Mouse (Mus musculus): Measurements from ENCODE around the gene Col25a1. TPM values are rescaled to one million over a fixed set of nuclear protein-coding genes. Genes with fewer than 3 reads are reported as not detected.

The Col25a1 gene
- polyA plus RNA-seq, 1 experiment from 2014 or later = 14.8 TPM

DNA sequence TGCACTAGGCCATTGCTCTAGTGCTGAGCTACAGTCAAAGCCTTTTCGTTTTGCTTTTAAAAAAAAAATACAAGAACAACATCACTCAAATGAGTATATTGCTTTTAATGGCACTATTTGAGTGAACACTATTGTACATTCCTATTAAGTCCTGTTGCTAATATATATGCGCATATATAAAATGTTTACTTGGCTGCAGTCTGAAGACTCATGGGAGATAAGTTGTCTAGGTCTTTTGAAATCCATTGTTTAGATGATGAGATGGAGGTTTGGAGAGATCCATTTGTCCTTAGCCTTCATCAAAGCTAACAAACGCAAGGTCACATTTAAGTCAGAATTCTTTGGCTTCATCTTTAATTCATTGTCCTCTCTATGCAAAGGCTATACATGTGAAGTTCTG, 157.9 kb downstream of the Col25a1 start:
- no peak for ATAC-seq (ENCODE audit: insufficient number of reproducible peaks, insufficient read depth, low FRiP score, low TSS enrichment, low read depth)
- 81% methylated on average over 3 of the region's 3 CpGs for WGBS

DNA sequence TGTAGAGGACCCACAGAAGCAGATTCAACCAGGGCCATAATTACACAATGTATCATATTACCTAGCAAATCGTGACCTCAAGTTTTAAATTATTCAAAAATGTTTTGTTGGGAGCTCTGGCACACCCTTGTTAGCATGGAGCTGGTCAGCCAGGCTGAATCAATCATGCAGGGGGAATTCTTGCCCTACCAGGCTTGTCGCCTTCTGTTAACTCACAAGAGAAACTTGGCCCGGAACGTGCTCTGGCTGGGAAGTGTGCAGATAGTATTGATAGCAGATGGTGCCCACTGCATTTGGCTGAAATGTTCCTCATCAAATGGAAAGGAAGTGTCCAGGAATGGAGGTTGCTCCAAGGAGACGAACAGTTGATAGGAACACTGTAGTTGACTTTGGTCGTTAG, 158.9 kb downstream of the Col25a1 start:
- Histone ChIP-seq H3K36me3 (no peaks in the 10 kb centered on the region), H3K4me3 (no peak overlapping the region), H3K27me3 (no peaks in the 10 kb centered on the region), H3K27ac (0 out of 2 replicates have a peak overlapping the region, but pooled peaks have one; percentile 23), H3K4me1 (peaks cover 14% of the 10 kb centered on the region), H3K9me3 (no peaks in the 10 kb centered on the region), H3K9ac (no peak overlapping the region), H3K4me2 (no peak overlapping the region)
- no peak for ATAC-seq (ENCODE audit: insufficient number of reproducible peaks, insufficient read depth, low FRiP score, low TSS enrichment, low read depth)
- WGBS = 31% methylated on average over 6 of the region's 6 CpGs

More for the DNA sequence above, 157.9 kb downstream of the Col25a1 start:
- peaks cover 14% of the 10 kb centered on the region for H3K4me1 ChIP-seq
- no peaks in the 10 kb centered on the region for H3K36me3 ChIP-seq
- H3K27ac ChIP-seq = no peak overlapping the region
- no peaks in the 10 kb centered on the region for H3K27me3 ChIP-seq
- H3K4me3 ChIP-seq = no peak overlapping the region
- H3K9me3 ChIP-seq = no peaks in the 10 kb centered on the region
- no peak overlapping the region for H3K9ac ChIP-seq
- H3K4me2 ChIP-seq = no peak overlapping the region

DNA sequence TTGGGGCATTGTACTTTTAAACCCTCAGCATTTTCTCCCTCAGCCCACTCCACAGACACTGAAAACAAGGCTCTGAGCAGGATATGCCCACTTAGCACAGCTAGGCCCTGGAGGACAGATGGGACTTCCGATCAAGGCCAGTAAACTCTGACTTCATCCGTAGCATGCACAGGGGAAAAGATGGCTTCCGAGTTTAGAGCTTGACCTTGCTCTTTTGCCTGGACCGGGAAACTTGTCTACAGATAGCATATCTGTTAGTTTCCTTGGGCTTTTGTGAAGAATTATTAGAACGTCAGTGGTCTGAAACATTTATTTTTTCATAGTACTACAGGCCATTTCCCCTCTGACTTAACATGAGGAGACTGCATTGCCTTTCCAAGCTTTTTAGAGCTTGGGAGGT, 159.4 kb downstream of the Col25a1 start:
- H3K27ac ChIP-seq = no peak overlapping the region
- no peak overlapping the region for H3K9ac ChIP-seq
- H3K36me3 ChIP-seq = no peaks in the 10 kb centered on the region
- H3K27me3 ChIP-seq = no peaks in the 10 kb centered on the region
- peaks cover 14% of the 10 kb centered on the region for H3K4me1 ChIP-seq
- WGBS = 91% methylated on average over 5 of the region's 5 CpGs
- no peak for ATAC-seq (ENCODE audit: insufficient number of reproducible peaks, insufficient read depth, low FRiP score, low TSS enrichment, low read depth)
- no peak overlapping the region for H3K4me3 ChIP-seq
- no peaks in the 10 kb centered on the region for H3K9me3 ChIP-seq
- no peak overlapping the region for H3K4me2 ChIP-seq

GRCm38 (mm10) chr3:130291926-130292325, 160.6 kb downstream of the Col25a1 start:
- H3K4me2 ChIP-seq = no peak overlapping the region
- H3K27ac ChIP-seq = no peak overlapping the region
- no peaks in the 10 kb centered on the region for H3K27me3 ChIP-seq
- no peak overlapping the region for H3K4me3 ChIP-seq
- H3K4me1 ChIP-seq = peaks cover 14% of the 10 kb centered on the region
- H3K9ac ChIP-seq = no peak overlapping the region
- ATAC-seq (ENCODE audit: insufficient number of reproducible peaks, insufficient read depth, low FRiP score, low TSS enrichment, low read depth) = no peak
- no peaks in the 10 kb centered on the region for H3K36me3 ChIP-seq
- H3K9me3 ChIP-seq = no peaks in the 10 kb centered on the region
- 79% methylated on average over 5 of the region's 5 CpGs for WGBS

DNA sequence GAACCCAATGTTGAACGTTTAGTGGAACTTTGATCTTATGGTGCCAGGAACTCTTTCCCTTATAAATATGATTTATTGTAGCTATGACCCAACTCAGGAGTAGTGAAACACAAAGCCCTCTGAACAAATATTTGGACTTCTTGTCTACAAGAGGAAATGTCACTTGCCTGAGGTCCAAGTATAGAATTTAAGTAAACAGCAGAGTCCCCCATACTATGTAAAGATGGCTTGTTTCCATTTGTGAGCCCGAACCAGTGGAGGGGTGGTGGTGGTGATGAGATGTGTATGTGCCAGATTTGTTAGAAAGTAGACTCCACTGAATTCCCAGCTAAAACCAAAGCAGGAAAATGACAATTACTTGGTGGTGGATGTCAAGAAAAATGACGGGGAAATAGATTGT, 169.2 kb downstream of the Col25a1 start:
- no peak for ATAC-seq (ENCODE audit: insufficient number of reproducible peaks, insufficient read depth, low FRiP score, low TSS enrichment, low read depth)
- Histone ChIP-seq H3K9me3 (no peaks in the 10 kb centered on the region), H3K4me1 (0 out of 2 replicates have a peak, but pooled peaks cover 6% of the 10 kb centered on the region), H3K27ac (no peak overlapping the region), H3K4me3 (no peak overlapping the region), H3K4me2 (no peak overlapping the region), H3K27me3 (no peaks in the 10 kb centered on the region), H3K9ac (no peak overlapping the region), H3K36me3 (no peaks in the 10 kb centered on the region)
- 70% methylated on average over 3 of the region's 3 CpGs for WGBS

DNA sequence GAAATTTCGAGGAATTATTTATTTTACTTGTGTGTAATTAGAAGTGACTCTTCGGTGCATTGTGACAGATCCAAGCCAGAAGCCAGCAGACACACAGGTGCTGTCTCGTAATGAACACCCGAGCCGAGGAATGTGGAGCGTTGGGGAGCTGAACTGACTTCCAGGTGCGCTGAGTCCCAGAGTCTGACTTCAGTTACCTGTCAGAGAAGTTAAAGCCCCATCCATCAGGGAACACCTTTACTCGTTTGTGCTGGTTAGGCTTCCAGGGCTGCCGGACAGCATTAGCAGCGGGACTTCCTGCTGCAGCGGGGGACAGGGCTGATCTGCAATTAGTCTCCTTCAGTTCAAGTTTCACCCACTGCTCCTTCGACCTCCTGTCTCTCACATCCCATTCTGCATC, 172.3 kb downstream of the Col25a1 start:
- H3K9me3 ChIP-seq = no peaks in the 10 kb centered on the region
- H3K4me1 ChIP-seq = 0 out of 2 replicates have a peak, but pooled peaks cover 6% of the 10 kb centered on the region
- no peaks in the 10 kb centered on the region for H3K27me3 ChIP-seq
- WGBS = 29% methylated on average over 12 of the region's 12 CpGs
- no peaks in the 10 kb centered on the region for H3K36me3 ChIP-seq
- H3K9ac ChIP-seq = no peak overlapping the region
- H3K4me2 ChIP-seq = peak overlapping the region; percentile 28; the same call in 1 of the 2 replicates
- no peak for ATAC-seq (ENCODE audit: insufficient number of reproducible peaks, insufficient read depth, low FRiP score, low TSS enrichment, low read depth)
- H3K4me3 ChIP-seq = no peak overlapping the region
- no peak overlapping the region for H3K27ac ChIP-seq

GRCm38 (mm10) chr3:130304827-130305226, 173.5 kb downstream of the Col25a1 start:
- 66% methylated on average over 9 of the region's 9 CpGs for WGBS
- no peak overlapping the region for H3K27ac ChIP-seq

DNA sequence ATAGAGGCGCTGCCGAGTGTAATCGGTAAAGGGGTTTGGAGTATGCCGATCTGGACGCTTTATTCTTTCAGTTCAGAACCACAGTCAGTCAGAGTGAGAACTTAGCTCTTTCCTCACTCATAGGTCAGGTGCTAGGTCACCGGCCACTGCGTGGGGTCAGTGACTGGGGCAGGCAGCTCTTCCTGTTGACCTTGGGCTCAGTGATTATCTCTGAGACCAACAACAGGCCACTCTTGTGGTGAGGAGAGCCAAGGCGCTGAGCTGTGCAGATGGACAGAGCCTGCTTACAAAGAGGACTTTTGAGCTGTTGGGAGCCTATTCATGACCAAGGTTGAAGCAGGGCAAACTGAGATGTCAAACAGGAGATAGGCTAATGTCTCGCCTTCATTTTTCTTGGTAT, 174.4 kb downstream of the Col25a1 start:
- Histone ChIP-seq H3K27ac (no peak overlapping the region), H3K36me3 (no peaks in the 10 kb centered on the region), H3K4me3 (no peak overlapping the region), H3K9me3 (no peaks in the 10 kb centered on the region), H3K4me1 (peaks cover 8% of the 10 kb centered on the region), H3K27me3 (no peaks in the 10 kb centered on the region), H3K9ac (no peak overlapping the region), H3K4me2 (no peak overlapping the region)
- WGBS = 40% methylated on average over 9 of the region's 9 CpGs
- ATAC-seq (ENCODE audit: insufficient number of reproducible peaks, insufficient read depth, low FRiP score, low TSS enrichment, low read depth) = no peak

More at GRCm38 (mm10) chr3:130304827-130305226, 173.5 kb downstream of the Col25a1 start:
- H3K4me1 ChIP-seq = peaks cover 6% of the 10 kb centered on the region; the same call in 1 of the 2 replicates
- H3K9ac ChIP-seq = no peak overlapping the region
- H3K4me2 ChIP-seq = no peak overlapping the region
- H3K36me3 ChIP-seq = no peaks in the 10 kb centered on the region
- no peaks in the 10 kb centered on the region for H3K27me3 ChIP-seq
- ATAC-seq (ENCODE audit: insufficient number of reproducible peaks, insufficient read depth, low FRiP score, low TSS enrichment, low read depth) = no peak
- H3K4me3 ChIP-seq = no peak overlapping the region
- no peaks in the 10 kb centered on the region for H3K9me3 ChIP-seq

DNA sequence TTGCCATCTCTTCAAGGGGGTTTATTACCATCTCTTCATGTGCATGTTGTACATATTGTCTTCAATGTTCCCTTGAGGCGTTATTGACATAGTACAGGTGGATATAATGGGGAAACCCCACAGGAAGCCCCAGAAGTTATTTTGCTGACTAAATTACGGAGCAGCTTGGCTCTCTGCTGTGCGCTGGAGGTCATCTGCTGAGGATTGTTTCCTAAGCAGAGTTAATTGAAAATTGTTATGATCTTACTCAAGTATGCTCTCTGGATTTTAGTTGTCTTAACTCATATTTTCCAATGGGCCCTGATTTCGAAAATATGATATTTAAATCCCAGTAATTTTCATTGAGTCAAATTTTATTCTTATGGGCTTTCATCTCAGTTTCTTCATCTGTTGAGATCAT, 178.0 kb downstream of the Col25a1 start:
- Histone ChIP-seq H3K27ac (no peak overlapping the region), H3K4me1 (peaks cover 10% of the 10 kb centered on the region), H3K36me3 (no peaks in the 10 kb centered on the region), H3K4me2 (no peak overlapping the region), H3K9me3 (no peaks in the 10 kb centered on the region), H3K27me3 (no peaks in the 10 kb centered on the region), H3K4me3 (no peak overlapping the region), H3K9ac (no peak overlapping the region)
- 73% methylated on average over 4 of the region's 4 CpGs for WGBS
- no peak for ATAC-seq (ENCODE audit: insufficient number of reproducible peaks, insufficient read depth, low FRiP score, low TSS enrichment, low read depth)

GRCm38 (mm10) chr3:130310694-130311305, 179.5 kb downstream of the Col25a1 start:
- H3K36me3 ChIP-seq = no peaks in the 10 kb centered on the region
- H3K9ac ChIP-seq = no peak overlapping the region
- H3K27me3 ChIP-seq = no peaks in the 10 kb centered on the region
- H3K4me1 ChIP-seq = peaks cover 13% of the 10 kb centered on the region
- WGBS = 42% methylated on average over 14 of the region's 14 CpGs
- no peak overlapping the region for H3K27ac ChIP-seq
- H3K4me2 ChIP-seq = no peak overlapping the region
- no peaks in the 10 kb centered on the region for H3K9me3 ChIP-seq
- no peak overlapping the region for H3K4me3 ChIP-seq
- ATAC-seq (ENCODE audit: insufficient number of reproducible peaks, insufficient read depth, low FRiP score, low TSS enrichment, low read depth) = no peak

- Histone ChIP-seq H3K4me3 (no peak overlapping the region), H3K9me3 (no peaks in the 10 kb centered on the region), H3K4me2 (no peak overlapping the region), H3K9ac (no peak overlapping the region), H3K4me1 (peaks cover 17% of the 10 kb centered on the region), H3K36me3 (no peaks in the 10 kb centered on the region), H3K27me3 (no peaks in the 10 kb centered on the region), H3K27ac (no peak overlapping the region)
- WGBS = 70% methylated on average over 6 of the region's 6 CpGs
- no peak for ATAC-seq (ENCODE audit: insufficient number of reproducible peaks, insufficient read depth, low FRiP score, low TSS enrichment, low read depth)
Observed at GRCm38 (mm10) chr3:130313246-130313645, 181.9 kb downstream of the Col25a1 start.
